Mouse (Mus musculus) inflammation-experienced regulatory T-cells, adult 6 months (primary cell): Measurements from ENCODE around the gene Pef1. TPM values are rescaled to one million over a fixed set of nuclear protein-coding genes. Genes with fewer than 3 reads are reported as not detected.
A peak's percentile ranks its signal among the peaks of the same experiment; 100 is the strongest.

Source experiments
- ATAC-seq: one replicate; pipeline ENCODE4 v1.8.0; 2017
- polyA plus RNA-seq, 3 experiments: library from polyadenylated mRNA; unstranded; fragments of 100-300 nt; shearing (Covaris generic); gene quantifications; one replicate each; pipeline ENCODE4 v1.2.1; 2017

Pef1 gene
- polyA plus RNA-seq, 3 experiments from 2014 or later = 35.8 to 44.4 (median 36.9) TPM

DNA sequence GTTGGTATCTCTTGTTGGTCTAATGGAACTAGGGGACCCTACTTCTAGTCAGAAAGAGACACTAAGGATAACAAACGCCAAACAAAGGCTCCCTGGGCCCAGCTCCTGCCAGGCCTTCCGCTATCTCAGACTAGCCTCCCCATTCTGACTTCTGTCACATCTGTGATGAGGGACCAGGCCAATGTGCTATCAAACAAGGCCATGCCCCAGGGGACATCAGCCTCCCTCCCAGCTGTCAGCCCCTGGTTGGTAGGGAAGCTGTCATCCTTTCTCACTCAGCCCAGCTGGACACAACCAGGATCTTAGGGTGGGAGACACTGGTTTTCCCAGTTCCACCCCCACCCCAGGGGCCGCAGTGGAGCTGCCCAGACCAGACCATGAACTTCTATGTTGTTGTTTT is 7.2 kb upstream of the Pef1 start:
- ATAC-seq = no peak

DNA sequence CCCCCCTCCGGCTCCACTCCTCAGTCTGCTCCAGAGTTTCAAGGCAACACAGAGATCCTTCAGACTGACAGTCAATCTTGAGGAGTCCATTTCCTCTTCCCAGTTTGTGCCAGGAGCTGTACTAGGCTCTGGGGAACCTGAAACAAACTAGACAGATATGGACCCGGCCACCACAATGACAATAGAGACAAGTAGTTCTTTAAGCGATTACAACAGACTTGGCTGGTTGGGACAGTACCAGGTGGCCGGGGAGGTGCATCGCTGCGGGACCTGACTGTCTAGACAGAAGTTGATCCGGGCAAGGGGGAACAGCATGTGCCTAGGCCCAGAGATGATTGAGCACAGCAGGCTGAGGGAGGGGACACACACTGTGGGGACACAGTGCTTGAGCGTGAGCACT is 1.2 kb upstream of the Pef1 start:
- ATAC-seq = no peak

DNA sequence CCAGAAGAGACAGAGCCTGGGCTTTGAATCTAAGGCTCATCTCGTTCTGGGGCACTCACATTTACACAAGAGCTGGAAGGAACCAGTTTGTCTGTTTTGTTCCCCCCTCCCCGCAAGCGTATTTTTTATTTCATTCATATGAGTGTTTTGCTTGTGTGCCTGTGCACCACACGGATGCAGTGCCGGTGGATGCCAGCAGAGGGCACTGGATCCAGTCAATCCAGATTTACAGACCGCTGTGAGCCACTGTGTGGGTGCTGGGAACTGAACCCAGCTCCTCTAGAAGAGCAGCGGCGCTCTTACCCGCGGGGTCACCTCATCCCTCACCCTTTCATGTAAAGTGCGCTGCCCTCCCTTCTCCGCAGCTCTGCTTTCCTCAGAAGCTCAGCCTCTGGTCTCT is 1.3 kb downstream of the Pef1 start:
- no peak for ATAC-seq

DNA sequence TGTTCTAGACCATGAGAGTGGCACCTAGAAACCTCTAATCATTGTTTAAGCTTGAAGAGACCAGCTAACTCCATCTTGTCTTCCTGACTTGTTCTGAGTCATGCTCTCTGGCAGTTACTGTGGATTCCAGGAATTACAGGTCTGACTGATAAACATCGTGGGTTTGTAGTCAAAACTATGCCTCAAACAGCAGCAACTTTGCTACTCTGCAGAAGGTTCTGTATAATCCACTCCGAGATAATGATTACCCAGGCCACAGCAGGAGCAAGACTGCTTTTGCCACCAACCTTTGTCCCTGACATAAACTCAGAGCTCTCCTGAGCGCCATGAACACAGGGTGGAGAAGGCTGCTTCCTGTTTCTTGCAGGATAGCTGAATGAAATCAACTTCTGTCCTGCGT is 2.2 kb downstream of the Pef1 start:
- no peak for ATAC-seq

DNA sequence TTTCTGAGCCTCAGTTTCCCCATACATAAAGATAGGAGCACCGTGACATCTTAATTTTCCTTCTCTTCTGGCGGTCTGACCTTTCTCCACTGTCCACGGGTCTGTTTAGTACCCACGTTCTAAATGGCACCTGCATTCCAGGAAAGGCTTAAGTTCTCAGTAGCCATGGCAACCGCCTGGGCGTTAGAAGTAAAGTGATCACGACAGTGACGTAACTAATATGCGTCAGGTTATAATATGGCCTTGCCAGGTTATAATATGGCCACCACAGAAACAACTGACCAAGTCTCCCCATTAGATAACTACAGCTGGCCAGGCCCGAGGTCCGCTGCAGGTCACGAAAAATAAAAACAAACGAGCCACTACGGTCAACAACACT is 4.7 kb downstream of the Pef1 start:
- ATAC-seq = peak; percentile 60

DNA sequence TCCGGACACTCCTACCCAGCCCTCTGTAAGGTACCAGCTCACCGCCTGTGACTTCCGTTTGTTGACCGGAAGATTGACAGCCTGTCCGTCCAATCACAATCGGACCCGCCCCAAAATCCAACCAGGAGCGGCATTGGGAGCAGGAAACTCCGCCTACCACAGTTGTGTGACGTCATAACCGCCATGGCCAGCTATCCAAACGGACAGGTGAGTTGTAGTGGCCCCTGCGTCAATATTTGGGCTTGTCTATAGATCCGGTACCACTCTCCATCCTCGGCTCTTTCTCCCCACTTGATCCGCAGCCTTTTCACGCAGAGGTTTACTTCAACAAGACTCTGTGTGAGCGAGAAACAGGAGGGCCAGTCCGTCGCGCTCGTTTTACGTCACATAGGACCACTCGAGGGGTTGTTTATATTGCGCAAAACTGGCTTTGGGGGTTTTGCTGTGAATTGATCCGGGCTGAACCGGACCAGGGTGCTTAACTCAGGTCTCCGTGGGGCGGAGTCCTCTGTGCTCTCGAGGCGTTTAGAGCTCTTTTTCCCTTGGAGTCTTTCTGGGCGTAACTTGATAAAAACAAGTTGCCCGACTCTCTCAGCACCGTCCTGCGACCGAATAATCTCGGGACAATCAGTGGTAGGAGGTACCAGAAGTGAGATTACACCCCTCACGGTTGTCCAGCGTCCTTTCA is 5.2 kb downstream of the Pef1 start:
- ATAC-seq = peak; percentile 97

DNA sequence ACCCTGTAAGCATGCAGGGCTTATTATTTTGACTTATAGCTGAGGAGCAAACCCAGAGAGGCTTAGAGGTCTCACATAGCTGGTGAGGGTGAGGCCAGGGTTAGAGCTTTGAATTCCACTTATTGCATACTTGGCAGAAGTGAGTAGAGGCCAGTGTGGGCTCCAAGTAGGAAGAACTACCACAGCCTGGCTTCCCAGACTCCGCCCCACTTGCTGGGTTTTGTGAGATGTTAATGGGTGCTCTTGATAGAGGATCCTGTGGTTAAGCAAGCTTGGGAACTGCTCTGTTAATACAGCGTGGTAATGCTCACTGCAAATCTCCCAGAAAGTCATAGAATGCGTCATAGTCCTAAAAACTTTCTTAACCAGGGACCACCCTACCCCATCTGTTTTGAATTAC is 6.6 kb downstream of the Pef1 start:
- ATAC-seq = no peak

DNA sequence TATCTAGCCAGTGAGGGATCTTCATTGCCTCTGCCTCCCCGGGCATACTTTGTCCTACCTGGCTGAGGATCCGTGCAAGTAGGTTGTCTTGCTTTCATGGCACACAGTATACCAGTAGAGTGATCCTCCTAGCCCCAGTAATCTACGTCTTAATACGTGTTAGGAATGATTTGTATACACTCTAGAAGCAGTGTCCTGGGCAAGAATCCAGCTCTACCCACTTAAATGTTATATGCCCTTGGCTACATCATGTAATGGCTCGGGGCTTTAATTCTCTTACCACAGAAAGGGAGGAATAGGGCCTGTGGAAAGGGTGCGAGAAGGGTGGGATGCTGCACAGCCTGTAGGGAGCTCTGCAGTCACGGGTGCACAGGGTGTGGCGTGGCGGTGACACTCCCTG is 7.3 kb downstream of the Pef1 start:
- ATAC-seq = no peak

DNA sequence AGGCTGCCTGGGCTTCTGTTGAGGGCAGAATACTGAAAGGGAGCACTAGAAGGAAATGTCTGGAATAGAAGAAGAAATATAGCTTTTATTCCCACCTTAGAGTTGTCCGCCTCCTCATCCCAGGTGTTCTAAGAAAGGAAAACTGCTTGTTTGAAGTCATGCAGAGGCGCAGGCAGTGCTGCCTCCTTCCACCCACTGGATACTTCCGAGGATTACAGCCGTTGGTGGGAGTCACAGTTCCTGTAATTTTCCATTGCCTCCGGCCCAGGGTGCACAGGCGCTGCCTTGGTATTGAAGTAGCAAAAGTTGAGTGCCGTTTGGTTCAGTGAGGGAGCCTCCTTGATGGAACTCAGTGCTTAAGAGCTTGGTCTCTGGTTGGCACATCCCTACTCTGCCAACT is 7.7 kb downstream of the Pef1 start:
- ATAC-seq = no peak

DNA sequence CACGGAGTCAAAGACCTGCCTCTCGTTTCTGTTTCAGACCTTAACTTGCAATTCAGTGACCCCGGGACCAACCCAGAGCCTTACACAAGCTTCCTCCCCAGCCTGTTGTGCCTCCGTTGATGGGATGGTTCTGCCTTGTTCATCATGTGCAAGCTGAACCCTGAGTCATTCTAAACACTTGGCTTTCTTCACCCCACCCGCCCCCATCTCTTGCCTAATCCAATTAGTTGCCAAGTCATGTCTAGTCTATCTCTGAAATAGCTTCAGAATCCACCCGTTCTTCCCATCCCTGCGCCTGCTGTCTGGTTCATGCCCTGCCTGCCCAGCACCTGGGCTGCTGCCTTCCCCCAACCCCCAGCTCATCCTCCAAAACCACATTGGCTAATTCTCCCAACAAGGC is 9.9 kb downstream of the Pef1 start:
- ATAC-seq = no peak

DNA sequence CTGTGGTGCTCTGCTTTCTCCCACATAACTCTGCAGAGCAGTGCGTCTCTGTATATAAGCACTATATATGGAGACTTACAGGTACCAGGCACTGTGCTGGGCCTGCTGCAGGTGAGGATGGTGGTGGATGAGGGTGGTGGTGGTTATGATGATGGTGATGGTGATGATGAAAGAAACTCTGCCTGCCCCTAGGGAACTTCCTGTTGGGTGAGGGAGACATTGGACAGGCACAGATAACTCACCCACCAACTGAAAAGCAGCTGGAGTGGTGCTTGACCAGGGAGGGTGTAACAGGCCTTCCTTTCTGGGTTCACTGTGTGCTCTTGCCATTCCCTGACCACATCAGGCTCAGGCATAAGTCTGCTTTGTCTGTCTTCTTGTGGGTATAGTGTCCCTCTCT is 10.4 kb downstream of the Pef1 start:
- no peak for ATAC-seq

DNA sequence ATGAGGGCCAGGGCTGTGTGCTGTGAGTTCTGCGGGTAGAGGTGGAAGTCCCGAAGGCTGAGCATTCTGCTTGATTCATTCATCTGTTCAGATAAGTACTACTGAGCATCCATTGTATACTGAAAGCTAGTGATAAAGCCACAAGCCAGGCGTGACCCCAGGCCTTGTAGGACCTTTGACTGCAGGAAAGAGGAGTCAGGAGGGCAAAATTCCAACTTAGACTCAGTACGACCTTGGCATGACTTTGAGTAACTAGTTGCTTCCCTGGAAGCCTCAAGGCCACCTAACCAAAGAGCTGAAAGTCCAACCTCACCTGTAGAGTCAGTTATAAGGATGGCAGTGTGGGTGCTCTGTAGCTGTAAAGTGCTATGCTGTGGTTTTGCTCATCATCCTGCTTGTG is 18.4 kb downstream of the Pef1 start:
- ATAC-seq = no peak

DNA sequence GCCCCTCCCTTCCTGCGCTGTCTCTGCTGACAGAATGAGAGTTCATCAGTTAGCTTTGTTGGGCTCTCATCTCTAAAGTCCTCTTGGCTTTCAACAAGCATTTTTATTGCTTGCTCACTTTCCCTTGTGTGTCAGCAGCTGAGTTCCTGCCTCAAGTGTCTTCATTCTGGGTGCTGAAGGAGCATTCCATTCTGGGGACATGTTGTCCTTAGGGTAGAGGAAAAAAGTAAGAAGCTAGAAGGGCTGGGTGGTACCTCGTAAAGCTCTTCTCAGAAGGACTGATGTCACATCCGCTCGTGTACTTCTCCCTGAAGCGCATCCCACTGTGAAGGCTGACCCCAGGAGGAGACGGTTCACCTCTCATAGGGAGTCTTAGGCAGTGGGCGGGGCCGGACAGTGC is 19.2 kb downstream of the Pef1 start:
- ATAC-seq = no peak

DNA sequence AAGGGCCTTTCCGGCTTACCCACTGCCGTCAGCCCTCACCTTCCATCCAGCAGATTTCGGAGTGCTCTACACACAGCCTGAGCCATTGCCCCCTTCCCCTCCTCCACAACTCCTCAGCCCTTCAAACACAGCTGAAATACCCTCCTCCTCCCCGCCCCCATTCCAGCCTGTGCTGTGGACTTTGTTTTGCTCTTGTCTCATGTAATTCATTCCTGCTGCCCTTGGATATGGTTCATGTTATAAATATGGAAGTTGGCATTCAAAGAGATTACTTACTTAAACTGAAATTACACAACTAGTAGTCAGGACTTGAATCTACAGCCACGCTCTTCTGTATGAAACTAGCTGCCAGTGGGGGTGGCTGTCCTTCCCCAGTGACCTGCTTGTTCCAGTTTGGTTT is 20.7 kb downstream of the Pef1 start:
- ATAC-seq = no peak

DNA sequence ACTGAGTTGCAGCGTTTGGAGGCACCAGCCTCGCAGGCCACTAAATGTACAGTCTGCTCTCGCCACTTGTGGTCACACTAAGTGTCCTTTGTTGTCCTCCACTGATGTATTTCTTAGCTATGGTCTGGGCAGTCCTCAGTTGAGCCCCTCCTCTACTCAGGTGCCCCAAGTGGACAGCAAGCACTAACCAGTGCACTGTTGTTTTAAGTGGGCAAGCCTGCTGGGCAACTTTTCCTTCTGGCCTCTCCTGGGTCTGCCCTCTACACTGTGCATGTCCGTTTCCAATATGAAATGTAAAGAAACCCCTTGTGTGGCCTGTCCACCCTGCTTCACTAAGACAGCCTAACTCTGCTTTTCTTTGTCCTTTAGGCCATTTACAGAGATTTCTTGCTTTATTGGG is 21.8 kb downstream of the Pef1 start:
- no peak for ATAC-seq

DNA sequence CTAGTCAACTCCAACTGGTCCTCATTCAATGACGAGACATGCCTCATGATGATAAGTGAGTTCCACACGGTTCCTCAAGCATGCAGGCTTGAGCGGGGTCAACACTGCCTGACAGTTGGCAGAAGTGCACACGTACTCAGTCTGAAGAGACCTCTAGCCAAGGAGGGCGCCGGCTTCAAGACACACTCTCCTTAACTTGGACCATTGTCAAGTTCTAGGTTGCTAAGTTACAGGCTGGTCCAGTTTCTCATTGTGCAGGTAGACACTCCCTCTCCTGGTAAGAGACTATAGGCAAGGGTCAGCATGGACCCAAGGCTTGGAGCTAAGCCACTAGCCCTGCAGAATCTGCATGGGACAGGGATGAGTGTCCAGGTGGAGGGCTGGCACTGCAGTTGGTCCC is 22.8 kb downstream of the Pef1 start:
- no peak for ATAC-seq

DNA sequence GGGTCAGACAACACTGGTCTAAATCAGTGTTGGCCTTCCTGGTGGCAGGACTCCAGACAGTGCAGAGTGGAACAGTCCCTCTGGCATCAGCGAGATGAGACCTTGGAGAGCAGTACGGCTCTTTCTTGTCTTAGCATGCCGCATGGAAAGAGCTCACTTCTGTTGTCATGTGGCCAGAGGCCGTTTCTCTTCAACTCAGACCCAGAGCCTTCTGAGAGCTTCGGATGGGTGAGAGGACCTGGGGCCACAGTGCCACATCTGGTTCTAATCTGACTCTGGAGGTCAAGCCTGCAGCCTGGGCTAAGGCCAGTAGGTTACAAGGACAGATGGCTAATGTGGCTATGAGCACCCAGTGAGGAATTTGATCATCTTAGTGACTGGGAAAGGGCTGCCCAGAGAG is 23.6 kb downstream of the Pef1 start:
- ATAC-seq = no peak

DNA sequence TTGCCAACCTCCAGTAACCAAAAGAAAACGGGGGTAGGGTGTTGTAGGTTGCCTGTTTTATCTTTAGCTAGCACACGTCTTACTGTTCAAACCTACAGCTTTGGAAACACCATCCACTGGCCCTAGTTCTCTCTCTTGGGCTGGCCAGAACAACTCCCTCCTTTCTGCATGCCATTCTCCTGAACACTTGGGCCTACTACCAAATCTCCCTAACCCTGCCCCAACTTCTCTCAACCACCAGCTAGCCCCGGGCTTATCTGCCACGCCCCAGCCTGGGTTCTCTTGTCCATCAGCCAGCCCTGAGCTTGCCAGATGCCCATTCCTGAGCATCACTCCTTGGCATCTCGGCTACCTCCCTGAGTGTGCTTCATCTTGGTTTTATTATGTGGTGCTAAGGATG is 26.5 kb downstream of the Pef1 start:
- ATAC-seq = no peak

DNA sequence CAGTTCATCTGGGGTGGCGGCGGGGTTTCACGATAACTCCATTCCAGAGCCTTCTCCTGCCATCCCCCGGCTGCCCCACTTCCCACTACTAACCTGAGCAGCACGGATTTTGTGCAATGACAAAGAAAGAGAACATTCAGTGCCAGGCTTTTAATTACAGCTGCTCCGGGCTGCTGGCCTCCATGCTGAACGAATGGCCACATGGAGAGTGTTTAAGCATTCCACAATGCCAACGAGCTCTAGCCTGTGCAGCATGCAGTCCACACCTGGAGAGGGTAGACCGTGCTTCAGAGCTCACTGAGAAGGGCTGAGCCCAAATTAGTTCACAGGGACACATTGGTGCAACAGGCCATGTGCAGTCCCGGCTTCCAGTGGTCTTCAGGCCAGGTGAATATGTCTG is 27.7 kb downstream of the Pef1 start:
- ATAC-seq = no peak

DNA sequence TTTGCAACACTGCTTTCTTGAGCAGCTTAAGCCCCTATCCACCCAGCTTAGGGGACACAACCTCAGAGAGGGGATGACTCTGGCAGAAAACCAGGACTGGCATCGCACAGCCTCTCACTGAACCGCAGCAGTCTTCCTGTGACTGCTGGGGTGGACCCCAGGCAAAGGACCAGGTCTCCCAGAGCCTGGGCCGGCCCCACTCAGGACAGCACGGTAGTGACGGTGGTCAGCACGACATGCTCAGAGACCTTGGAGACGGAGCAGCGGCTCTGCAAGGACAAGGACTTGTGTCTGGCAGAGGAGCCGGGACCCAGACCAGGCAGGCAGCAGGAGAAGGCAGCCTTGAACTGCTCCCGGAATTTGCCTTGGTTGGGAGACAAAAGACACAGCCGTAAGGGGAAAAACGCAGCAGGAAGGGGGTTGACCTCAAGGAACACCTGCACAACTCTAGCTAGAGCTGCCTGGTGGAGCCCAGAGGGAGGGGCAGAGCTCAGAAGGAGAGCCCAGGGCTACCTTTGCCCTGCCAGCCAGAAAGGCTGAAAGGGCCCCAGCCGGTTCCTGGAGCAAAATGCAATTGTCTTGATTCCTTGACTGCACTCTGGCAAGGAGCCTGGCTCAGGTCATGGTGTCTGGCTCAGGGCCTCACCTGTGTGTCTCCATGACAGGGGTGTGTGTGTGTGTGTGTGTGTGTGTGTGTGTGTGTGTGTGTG is 28.4 kb downstream of the Pef1 start:
- ATAC-seq = no peak

DNA sequence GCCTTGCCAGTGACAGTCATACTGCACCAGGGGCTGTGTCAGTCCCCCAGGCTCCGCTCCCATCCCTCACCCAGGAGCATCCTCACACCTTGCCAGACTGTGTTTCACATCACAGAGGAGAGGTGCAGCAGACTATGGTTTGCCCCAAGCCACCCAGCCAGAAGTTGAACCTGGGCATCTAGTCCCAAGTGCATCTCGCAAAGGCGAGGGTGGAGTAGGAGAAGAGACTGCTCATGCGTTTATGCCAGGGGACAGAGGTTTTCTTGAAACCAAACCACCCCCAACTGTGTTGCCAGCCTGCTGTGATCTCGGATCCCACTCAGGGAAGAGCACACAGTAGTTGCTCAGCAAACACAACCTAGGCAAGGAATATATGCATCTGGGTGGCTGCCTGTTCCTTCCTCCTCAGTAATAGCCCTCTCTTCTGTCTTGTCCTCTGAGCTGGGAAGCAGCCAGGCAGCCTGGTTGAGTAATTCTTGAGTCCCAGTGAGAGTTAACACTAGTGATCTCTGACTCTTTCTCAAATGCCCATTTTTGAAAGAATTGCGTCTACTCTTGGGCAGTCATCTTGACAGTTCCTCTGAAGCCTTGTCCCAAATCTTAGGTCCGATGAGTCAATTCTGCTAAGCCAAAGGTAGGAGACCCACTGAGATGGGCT is 29.2 kb downstream of the Pef1 start:
- no peak for ATAC-seq

DNA sequence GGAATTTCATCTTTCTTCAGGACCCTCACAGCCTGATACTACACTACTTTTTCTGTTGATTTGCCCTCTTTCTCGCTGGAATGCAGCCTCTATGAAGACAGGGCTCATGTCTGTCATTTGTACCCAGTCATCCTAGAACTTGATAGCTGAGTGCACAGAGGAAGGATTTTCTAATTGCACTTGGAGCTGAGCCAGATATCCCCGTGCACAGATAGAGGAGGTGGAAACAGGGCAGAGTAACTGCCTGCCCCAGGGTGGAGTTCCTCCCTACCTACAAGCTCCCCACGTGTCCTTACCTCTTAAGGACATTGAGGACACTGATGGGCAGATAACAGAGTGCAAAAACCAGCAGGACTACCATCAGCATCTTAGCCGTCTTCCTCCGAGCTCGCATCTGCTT is 31.0 kb downstream of the Pef1 start:
- ATAC-seq = no peak

DNA sequence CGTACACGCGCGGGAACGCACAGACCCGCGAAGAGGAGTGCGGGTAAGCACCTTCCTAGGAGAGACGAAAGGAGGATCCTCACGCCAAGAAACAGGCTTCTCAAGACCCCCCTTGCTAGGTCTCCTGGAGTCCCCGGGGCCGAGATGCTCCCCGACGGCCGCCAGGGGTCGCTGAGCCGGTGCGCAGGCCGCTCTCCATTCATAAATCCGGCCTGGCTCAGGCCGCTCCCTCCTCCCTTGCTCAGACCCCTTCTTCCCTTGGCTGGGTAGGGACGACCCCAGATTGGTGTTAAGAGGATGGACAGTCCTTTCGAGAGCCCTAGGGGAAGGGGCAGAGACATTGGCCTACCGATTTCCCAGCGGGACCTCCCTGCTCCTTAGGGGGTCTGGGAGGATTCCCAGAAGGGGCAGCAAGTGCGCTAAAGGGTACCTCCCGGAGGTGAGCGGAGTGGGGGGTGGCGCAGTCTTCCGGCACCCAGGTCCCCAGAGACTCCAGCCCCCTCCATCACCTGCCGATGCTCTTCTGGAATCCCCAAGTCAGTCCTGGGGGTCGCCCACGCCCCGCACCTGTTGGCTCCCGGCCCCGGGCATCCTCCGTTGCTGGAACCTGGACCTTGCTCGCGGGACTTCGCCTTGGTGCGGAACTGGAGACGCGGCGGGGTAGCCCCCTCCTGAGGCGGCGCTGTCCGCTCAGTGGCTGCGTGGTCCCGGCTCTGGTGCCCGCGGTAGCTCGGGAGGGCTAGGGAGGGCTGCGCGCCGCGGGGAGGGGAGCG is 36.3 kb downstream of the Pef1 start:
- no peak for ATAC-seq

DNA sequence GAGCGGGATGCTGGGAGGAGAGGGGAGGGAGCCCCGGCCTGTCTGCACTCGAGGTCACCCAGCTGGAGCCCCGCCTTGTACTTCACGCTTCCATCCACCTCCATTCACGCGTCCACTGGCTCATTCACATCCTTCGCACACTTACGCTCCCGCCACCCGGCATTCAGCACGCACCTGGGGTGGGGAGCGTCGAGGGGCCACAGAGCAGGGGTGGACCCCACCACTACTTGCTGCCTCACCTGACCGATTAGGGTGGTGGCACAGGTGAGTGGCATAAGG is 36.8 kb downstream of the Pef1 start, which contains the start of gene Hcrtr1:
Gene Hcrtr1 (minus strand): TSS at position 146 of the 279 bp plus-strand sequence.
- no peak for ATAC-seq
